Mouse (Mus musculus): ENCODE data around the gene Med13l.

- no peak for TF ChIP-seq CTCF (IDR thresholded peaks at IDR 0.05; ENCODE audit: low read depth)
- TF ChIP-seq EP300 (IDR thresholded peaks at IDR 0.05; ENCODE audit: low read depth): no peak
Observed at GRCm38 (mm10) chr5:118638534-118639109, 78.1 kb downstream of the Med13l start.
